Mouse (Mus musculus) forebrain, embryonic 15.5 days (tissue): Measurements from ENCODE around the gene 1700067P10Rik. TPM values are rescaled to one million over a fixed set of nuclear protein-coding genes. Genes with fewer than 3 reads are reported as not detected.

ENCODE experiments used
- ATAC-seq: fragments of 200-750 bp; cut with Nextera tagmentation; replicated peaks from 2 replicates; pipeline ENCODE4 v1.8.0; 2017; ENCODE audit warnings: mild to moderate bottlenecking, moderate TSS enrichment, moderate library complexity
- H3K27ac ChIP-seq: fragments of 300-500 bp; sonication (generic); replicated peaks from 2 replicates; pipeline ENCODE4 v1.5.1; 2015; ENCODE audit warnings: mild to moderate bottlenecking, inconsistent platforms
- H3K27me3 ChIP-seq: fragments of 300-500 bp; sonication (generic); 2 replicates; pipeline ENCODE4 v1.6.1; 2015; ENCODE audit warnings: inconsistent platforms
- H3K36me3 ChIP-seq: fragments of 300-500 bp; sonication (generic); 2 replicates; pipeline ENCODE4 v1.6.1; 2015; ENCODE audit warnings: mild to moderate bottlenecking, inconsistent platforms
- H3K4me1 ChIP-seq: fragments of 300-500 bp; sonication (generic); 2 replicates; pipeline ENCODE4 v1.6.1; 2015; ENCODE audit warnings: inconsistent platforms
- H3K4me2 ChIP-seq: fragments of 300-500 bp; sonication (generic); replicated peaks from 2 replicates; pipeline ENCODE4 v1.6.1; 2015; ENCODE audit warnings: mild to moderate bottlenecking, inconsistent platforms
- H3K4me3 ChIP-seq: fragments of 300-500 bp; sonication (generic); 2 replicates; pipeline ENCODE4 v1.5.1; 2015; ENCODE audit warnings: mild to moderate bottlenecking, inconsistent platforms
- H3K9ac ChIP-seq: fragments of 300-500 bp; sonication (generic); replicated peaks from 2 replicates; pipeline ENCODE4 v1.6.1; 2015; ENCODE audit warnings: mild to moderate bottlenecking, inconsistent platforms
- H3K9me3 ChIP-seq: fragments of 300-500 bp; sonication (generic); 2 replicates; pipeline ENCODE4 v1.6.1; 2016; ENCODE audit warnings: inconsistent platforms
- WGBS: fragments of 180-500 bp; shearing (Covaris S2); methylation state at CpG from one replicate; pipeline ENCODE4 v1.1.7; 2015; ENCODE audit warnings: mixed read lengths; 5-methylcytosine and 5-hydroxymethylcytosine counted together
- polyA plus RNA-seq: library from polyadenylated mRNA; unstranded; fragments of >200 nt; fragmentation: Nextera tagmentation; extraction: Ambion mirVana; gene quantifications from 2 replicates; pipeline ENCODE4 v1.2.1, GENCODE M21; 2015

The 1700067P10Rik gene
- polyA plus RNA-seq, 1 experiment from 2014 or later, result not detected

DNA sequence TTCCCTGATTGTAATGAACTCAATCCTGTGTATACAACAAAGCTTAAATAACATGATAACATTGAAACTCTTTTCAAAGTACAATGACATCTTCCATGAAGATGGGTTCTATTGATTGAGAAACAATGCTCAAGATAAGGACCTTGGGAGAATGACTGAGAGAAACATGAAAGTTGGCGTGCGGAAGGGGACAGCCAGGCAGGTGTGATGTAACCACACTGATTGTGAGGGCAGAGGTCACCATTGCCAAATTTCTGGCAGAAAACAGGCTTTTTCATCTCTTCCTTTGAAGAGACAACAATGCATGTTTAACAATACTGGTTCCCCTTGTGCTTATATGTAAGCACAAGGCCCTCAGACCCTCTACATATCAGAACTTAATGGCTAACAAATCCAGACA lies 43.7 kb downstream of the 1700067P10Rik start:
- H3K27me3 ChIP-seq, result no peaks in the 10 kb centered on the region
- no peaks in the 10 kb centered on the region for H3K36me3 ChIP-seq
- H3K27ac ChIP-seq, result no peak overlapping the region
- 87% methylated on average over 2 of the region's 2 CpGs for WGBS
- no peaks in the 10 kb centered on the region for H3K9me3 ChIP-seq
- H3K4me2 ChIP-seq, result no peak overlapping the region
- no peak overlapping the region for H3K4me3 ChIP-seq
- ATAC-seq, result no peak
- H3K9ac ChIP-seq, result no peak overlapping the region
- no peaks in the 10 kb centered on the region for H3K4me1 ChIP-seq

Other genes starting within 250 kb of the 1700067P10Rik start
- 33.2 and 37.3 TPM in 2 replicates for gene Foxp4, start 164.7 kb upstream of the 1700067P10Rik start, polyA plus RNA-seq
- not detected in 2 replicates for gene 1700122O11Rik, start 51.0 kb upstream of the 1700067P10Rik start, polyA plus RNA-seq
- not detected in 2 replicates for gene 9830107B12Rik, start 56.9 kb downstream of the 1700067P10Rik start, polyA plus RNA-seq
- not detected in 2 replicates for gene A530064D06Rik, start 78.0 kb downstream of the 1700067P10Rik start, polyA plus RNA-seq
- gene Trem1, start 143.4 kb downstream of the 1700067P10Rik start, polyA plus RNA-seq, result not detected in 2 replicates
- gene Trem3, start 158.5 kb downstream of the 1700067P10Rik start, polyA plus RNA-seq, result not detected in 2 replicates
- gene Treml4, start 175.0 kb downstream of the 1700067P10Rik start, polyA plus RNA-seq, result 0.10 TPM in 1 of 2 replicates, not detected in the other
- 0.08 TPM in 1 of 2 replicates, not detected in the other for gene Treml2, start 210.2 kb downstream of the 1700067P10Rik start, polyA plus RNA-seq
- 0.09 TPM in 1 of 2 replicates, not detected in the other for gene B430306N03Rik, start 226.8 kb downstream of the 1700067P10Rik start, polyA plus RNA-seq